Mouse (Mus musculus) stomach, embryonic 16.5 days (tissue): Measurements from ENCODE around the gene Rgs4. TPM values are rescaled to one million over a fixed set of nuclear protein-coding genes. Genes with fewer than 3 reads are reported as not detected.
A peak's percentile ranks its signal among the peaks of the same experiment; 100 is the strongest.

Source experiments
- ATAC-seq: fragments of 200-750 bp; cut with Nextera tagmentation; 2 replicates; pipeline ENCODE4 v1.8.0; 2017; ENCODE audit warnings: moderate number of reproducible peaks, moderate TSS enrichment; ENCODE audit not compliant: insufficient read depth, low FRiP score
- H3K27ac ChIP-seq: fragments of 300-500 bp; sonication (generic); 2 replicates; pipeline ENCODE4 v1.5.1; 2014; ENCODE audit warnings: low read length
- H3K27me3 ChIP-seq: fragments of 300-500 bp; sonication (generic); 2 replicates; pipeline ENCODE4 v1.6.1; 2014; ENCODE audit warnings: low read length, control low read depth, mixed read lengths; ENCODE audit not compliant: control insufficient read depth, insufficient read depth
- H3K36me3 ChIP-seq: fragments of 300-500 bp; sonication (generic); 2 replicates; pipeline ENCODE4 v1.6.1; 2014; ENCODE audit warnings: low read length; ENCODE audit not compliant: control insufficient read depth, insufficient read depth
- H3K4me1 ChIP-seq: fragments of 300-500 bp; sonication (generic); 2 replicates; pipeline ENCODE4 v1.6.1; 2014; ENCODE audit warnings: low read length, control low read depth, mixed read lengths; ENCODE audit not compliant: control insufficient read depth, insufficient read depth
- H3K4me2 ChIP-seq: fragments of 300-500 bp; sonication (generic); 2 replicates; pipeline ENCODE4 v1.6.1; 2014; ENCODE audit warnings: low read depth, low read length, mixed read lengths
- H3K4me3 ChIP-seq: fragments of 300-500 bp; sonication (generic); replicated peaks from 2 replicates; pipeline ENCODE4 v1.5.1; 2014; ENCODE audit warnings: mild to moderate bottlenecking, low read length
- H3K9ac ChIP-seq: fragments of 300-500 bp; sonication (generic); 2 replicates; pipeline ENCODE4 v1.6.1; 2014; ENCODE audit warnings: low read length
- H3K9me3 ChIP-seq: fragments of 300-500 bp; sonication (generic); replicated peaks from 2 replicates; pipeline ENCODE4 v1.6.1; 2016; ENCODE audit warnings: low read length, control low read depth; ENCODE audit not compliant: control insufficient read depth
- WGBS: fragments of 180-500 bp; shearing (Covaris S2); extraction: QIAGEN DNeasy Blood & Tissue Kit; methylation state at CpG from one replicate; pipeline ENCODE4 v1.1.7; 2014; 5-methylcytosine and 5-hydroxymethylcytosine counted together
- polyA plus RNA-seq: library from polyadenylated mRNA; unstranded; fragments of >200 nt; fragmentation: Nextera tagmentation; extraction: Ambion mirVana; gene quantifications from 2 replicates; pipeline ENCODE4 v1.2.1, GENCODE M21; 2015

The Rgs4 gene
- polyA plus RNA-seq, 1 experiment from 2014 or later: 8.3 TPM

GRCm38 (mm10) chr1:169748439-169748838, 997 bp upstream of the Rgs4 start:
- 45% methylated on average over 5 of the region's 5 CpGs for WGBS
- Histone ChIP-seq H3K4me3 (no peak overlapping the region), H3K4me1 (no peaks in the 10 kb centered on the region; the same call in 1 of the 2 replicates), H3K4me2 (no peak overlapping the region), H3K36me3 (no peaks in the 10 kb centered on the region), H3K27me3 (peaks cover 7% of the 10 kb centered on the region; the same call in 1 of the 2 replicates), H3K9me3 (no peaks in the 10 kb centered on the region), H3K27ac (no peak overlapping the region), H3K9ac (no peak overlapping the region)
- ATAC-seq: no peak

GRCm38 (mm10) chr1:169747902-169748301, 460 bp upstream of the Rgs4 start:
- Histone ChIP-seq H3K4me3 (peak overlapping the region; percentile 47), H3K9ac (no peak overlapping the region), H3K27ac (no peak overlapping the region), H3K9me3 (no peaks in the 10 kb centered on the region), H3K27me3 (peaks cover 7% of the 10 kb centered on the region; the same call in 1 of the 2 replicates), H3K4me2 (peak overlapping the region; percentile 56), H3K36me3 (no peaks in the 10 kb centered on the region), H3K4me1 (no peaks in the 10 kb centered on the region; the same call in 1 of the 2 replicates)
- ATAC-seq: no peak
- WGBS: 38% methylated on average over 6 of the region's 6 CpGs

GRCm38 (mm10) chr1:169741147-169741546, 6.3 kb downstream of the Rgs4 start:
- no peak for ATAC-seq
- H3K27ac ChIP-seq: no peak overlapping the region
- H3K4me3 ChIP-seq: no peak overlapping the region
- H3K36me3 ChIP-seq: no peaks in the 10 kb centered on the region
- no peak overlapping the region for H3K9ac ChIP-seq
- 82% methylated on average over 5 of the region's 5 CpGs for WGBS
- H3K27me3 ChIP-seq: no peaks in the 10 kb centered on the region
- H3K4me1 ChIP-seq: no peaks in the 10 kb centered on the region
- no peaks in the 10 kb centered on the region for H3K9me3 ChIP-seq
- H3K4me2 ChIP-seq: no peak overlapping the region

- no peak for ATAC-seq
Observed at GRCm38 (mm10) chr1:169737231-169737630, 10.2 kb downstream of the Rgs4 start.

GRCm38 (mm10) chr1:169736139-169736538, 11.3 kb downstream of the Rgs4 start:
- Histone ChIP-seq H3K36me3 (no peaks in the 10 kb centered on the region), H3K27me3 (no peaks in the 10 kb centered on the region), H3K4me1 (no peaks in the 10 kb centered on the region), H3K9ac (no peak overlapping the region), H3K4me3 (no peak overlapping the region), H3K9me3 (no peaks in the 10 kb centered on the region), H3K4me2 (no peak overlapping the region), H3K27ac (no peak overlapping the region)
- ATAC-seq: no peak
- 60% methylated on average over 6 of the region's 6 CpGs for WGBS

More at GRCm38 (mm10) chr1:169737231-169737630, 10.2 kb downstream of the Rgs4 start:
- no peaks in the 10 kb centered on the region for H3K9me3 ChIP-seq
- no peak overlapping the region for H3K27ac ChIP-seq
- no peaks in the 10 kb centered on the region for H3K4me1 ChIP-seq
- WGBS: 85% methylated on average over 6 of the region's 6 CpGs
- no peak overlapping the region for H3K9ac ChIP-seq
- H3K36me3 ChIP-seq: no peaks in the 10 kb centered on the region
- H3K4me2 ChIP-seq: no peak overlapping the region
- no peak overlapping the region for H3K4me3 ChIP-seq
- no peaks in the 10 kb centered on the region for H3K27me3 ChIP-seq

- Histone ChIP-seq H3K27ac (no peak overlapping the region), H3K9me3 (no peaks in the 10 kb centered on the region), H3K9ac (no peak overlapping the region), H3K4me1 (no peaks in the 10 kb centered on the region), H3K4me3 (no peak overlapping the region), H3K4me2 (no peak overlapping the region), H3K27me3 (no peaks in the 10 kb centered on the region), H3K36me3 (no peaks in the 10 kb centered on the region)
- 65% methylated on average over 7 of the region's 7 CpGs for WGBS
- no peak for ATAC-seq
Observed at GRCm38 (mm10) chr1:169730599-169731100, 16.8 kb downstream of the Rgs4 start.

GRCm38 (mm10) chr1:169726319-169726718, 21.1 kb downstream of the Rgs4 start:
- Histone ChIP-seq H3K4me3 (no peak overlapping the region), H3K9me3 (no peaks in the 10 kb centered on the region), H3K4me1 (no peaks in the 10 kb centered on the region), H3K36me3 (no peaks in the 10 kb centered on the region), H3K27me3 (no peaks in the 10 kb centered on the region), H3K9ac (no peak overlapping the region), H3K27ac (no peak overlapping the region), H3K4me2 (no peak overlapping the region)
- 56% methylated on average over 3 of the region's 3 CpGs for WGBS
- ATAC-seq: no peak

- Histone ChIP-seq H3K9me3 (no peaks in the 10 kb centered on the region), H3K27me3 (no peaks in the 10 kb centered on the region), H3K4me3 (no peak overlapping the region), H3K4me2 (no peak overlapping the region), H3K4me1 (no peaks in the 10 kb centered on the region), H3K27ac (no peak overlapping the region), H3K9ac (no peak overlapping the region), H3K36me3 (no peaks in the 10 kb centered on the region)
- whole genome bisulfite sequencing: 83% methylated on average over 2 of the region's 2 CpGs
- ATAC-seq: no peak
Observed at GRCm38 (mm10) chr1:169721836-169722235, 25.6 kb downstream of the Rgs4 start.

GRCm38 (mm10) chr1:169704395-169705087, 42.9 kb downstream of the Rgs4 start:
- Histone ChIP-seq H3K4me1 (no peaks in the 10 kb centered on the region), H3K9ac (no peak overlapping the region), H3K27me3 (no peaks in the 10 kb centered on the region), H3K9me3 (no peaks in the 10 kb centered on the region), H3K27ac (no peak overlapping the region), H3K36me3 (no peaks in the 10 kb centered on the region), H3K4me3 (no peak overlapping the region), H3K4me2 (no peak overlapping the region)
- ATAC-seq: no peak
- WGBS: 84% methylated on average over 4 of the region's 4 CpGs
